Mouse (Mus musculus) urinary bladder, postnatal 14 days (tissue): ENCODE results near the gene Dock2.

Source experiments
- DNase-seq: peaks from one replicate; pipeline ENCODE4 v3.0.0; 2021; ENCODE audit warnings: low spot score

The Dock2 gene

GRCm38 (mm10) chr11:34193658-34194057, 590.0 kb downstream of the Dock2 start:
- DNase-seq, result no peak

DNA sequence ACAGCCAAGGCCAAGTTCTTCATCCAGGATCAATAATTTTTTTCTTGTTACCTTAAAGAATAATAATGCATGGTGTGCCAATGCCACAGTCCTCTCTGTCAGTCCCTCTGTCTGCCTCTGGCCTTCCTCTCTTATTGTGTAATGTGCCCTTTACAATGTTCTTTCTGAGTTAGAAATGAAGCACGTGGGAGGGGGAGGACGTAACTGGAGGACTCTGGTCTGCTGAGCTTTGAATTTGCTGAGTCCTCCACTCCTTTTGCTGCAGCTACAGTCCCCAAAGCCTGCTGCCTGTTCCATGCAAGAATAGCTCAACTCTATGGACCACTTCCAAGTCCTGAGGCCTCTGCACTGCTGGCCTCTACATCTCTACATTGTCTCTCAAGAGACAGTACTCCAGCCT, 599.4 kb downstream of the Dock2 start:
- DNase-seq, result no peak

DNA sequence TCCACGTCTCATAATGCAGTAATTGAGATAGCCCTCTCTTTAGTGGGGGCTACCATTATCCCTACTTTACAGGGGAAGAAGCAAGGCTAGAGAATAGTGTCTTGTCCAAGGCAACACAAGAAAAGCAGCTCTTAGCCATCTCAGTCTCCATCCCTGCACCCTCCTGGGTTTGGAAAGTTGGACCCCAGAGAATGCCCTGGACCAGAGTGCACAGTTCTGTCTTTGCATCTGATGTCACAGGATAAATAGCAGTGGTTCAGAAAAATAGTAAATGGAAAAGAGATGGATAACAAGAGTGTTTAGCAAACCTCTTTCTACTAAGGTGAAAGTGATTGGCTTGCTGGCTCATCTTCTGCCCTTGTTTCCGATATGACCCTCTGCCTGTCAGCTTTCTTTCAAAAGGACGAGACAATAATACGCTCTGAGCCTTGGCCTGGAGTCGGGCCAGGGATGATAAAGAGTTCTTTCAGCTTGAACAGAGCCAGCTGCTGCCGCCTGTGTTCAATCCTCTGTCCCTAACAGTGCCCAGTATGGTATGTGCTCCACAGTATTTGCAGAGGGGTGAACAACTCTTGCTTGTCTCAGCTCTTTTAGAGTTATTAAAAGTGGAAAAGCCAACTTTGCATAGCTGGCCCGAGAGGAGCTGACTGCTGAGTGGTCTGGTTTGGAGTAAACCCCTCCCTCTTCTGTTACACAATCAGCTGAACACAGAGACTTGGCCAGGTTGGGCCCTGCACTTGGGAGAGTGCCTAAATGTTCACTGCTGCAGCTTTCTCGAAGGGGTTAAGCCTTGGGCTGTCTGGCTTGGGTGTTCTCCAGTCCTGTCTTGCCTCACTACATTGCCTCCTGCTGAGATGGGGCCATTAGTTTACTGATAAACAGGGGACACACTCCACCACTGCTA, 602.2 kb downstream of the Dock2 start:
- peak; percentile 48 for DNase-seq

DNA sequence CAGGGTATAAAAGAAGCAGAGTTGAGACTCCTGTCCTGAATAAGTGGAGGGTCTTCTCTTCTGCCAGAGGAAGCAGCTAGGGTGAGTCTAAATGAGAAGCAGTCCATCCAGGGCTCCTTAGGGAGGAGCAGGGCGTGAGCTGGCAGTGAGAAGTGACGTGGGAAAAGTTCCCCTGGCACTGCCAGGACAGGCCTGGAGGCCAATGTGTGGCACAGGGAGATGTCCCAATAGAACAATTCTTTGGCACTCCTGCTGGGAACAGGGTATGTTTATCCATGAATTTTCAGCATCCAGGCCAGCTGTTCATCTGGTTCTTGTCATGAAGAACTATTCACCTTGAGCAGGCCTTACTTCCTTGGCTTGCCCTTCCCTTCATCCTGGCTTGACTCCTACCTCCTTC, 604.9 kb downstream of the Dock2 start:
- no peak for DNase-seq
